Mouse (Mus musculus): ENCODE measurements around the gene Mst1.

Gene Mst1

GRCm38 (mm10) chr9:108095518-108095917 is 15.3 kb downstream of the Mst1 start:
- in situ Hi-C loops (cut with MboI, MseI) = loop anchor here (5.0 kb wide), 2 partner anchors 42 to 107 kb away; no protein-coding TSS in a partner anchor

DNA sequence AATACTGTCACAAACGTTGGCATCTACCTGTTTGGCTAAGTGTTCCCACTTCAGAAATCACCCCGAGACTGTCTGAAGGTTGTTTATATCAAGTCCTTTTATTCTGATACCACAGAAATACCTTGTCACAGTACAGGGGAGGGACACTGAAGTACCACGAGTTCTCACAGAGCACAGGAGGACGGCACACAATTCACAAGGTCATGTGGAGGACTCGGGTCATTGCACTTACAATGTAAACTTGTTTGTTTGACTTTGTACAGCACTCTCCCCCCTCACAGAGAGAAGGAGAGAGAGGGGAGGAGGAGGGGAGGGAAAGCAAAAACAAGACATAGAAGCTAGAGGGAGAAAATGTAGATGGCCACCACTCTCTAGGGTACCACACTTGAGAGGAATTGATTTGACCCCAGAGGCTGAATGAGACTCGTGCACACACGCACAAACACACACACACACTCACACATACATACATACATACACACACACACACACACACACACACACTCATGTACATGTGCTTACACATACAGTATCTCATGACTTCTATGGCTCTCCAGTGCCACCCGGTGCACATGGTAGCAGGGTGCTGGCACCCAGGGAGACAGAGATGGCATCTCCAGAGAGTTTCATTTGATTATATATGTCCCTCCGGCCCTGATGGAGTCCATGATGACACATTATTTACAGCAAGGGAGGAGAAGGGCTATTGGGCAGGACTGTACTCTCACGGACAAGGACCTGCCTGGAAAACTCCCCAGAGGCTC is 15.9 kb downstream of the Mst1 start:
- in situ Hi-C loops (cut with MboI, MseI) = loop anchor here (5.0 kb wide), 2 partner anchors 41 to 106 kb away; no protein-coding TSS in a partner anchor

GRCm38 (mm10) chr9:108099619-108100018 is 19.4 kb downstream of the Mst1 start:
- in situ Hi-C loops (cut with MboI, MseI) = loop anchor here (5.0 kb wide), 3 partner anchors 38 to 108 kb away; no protein-coding TSS in a partner anchor

DNA sequence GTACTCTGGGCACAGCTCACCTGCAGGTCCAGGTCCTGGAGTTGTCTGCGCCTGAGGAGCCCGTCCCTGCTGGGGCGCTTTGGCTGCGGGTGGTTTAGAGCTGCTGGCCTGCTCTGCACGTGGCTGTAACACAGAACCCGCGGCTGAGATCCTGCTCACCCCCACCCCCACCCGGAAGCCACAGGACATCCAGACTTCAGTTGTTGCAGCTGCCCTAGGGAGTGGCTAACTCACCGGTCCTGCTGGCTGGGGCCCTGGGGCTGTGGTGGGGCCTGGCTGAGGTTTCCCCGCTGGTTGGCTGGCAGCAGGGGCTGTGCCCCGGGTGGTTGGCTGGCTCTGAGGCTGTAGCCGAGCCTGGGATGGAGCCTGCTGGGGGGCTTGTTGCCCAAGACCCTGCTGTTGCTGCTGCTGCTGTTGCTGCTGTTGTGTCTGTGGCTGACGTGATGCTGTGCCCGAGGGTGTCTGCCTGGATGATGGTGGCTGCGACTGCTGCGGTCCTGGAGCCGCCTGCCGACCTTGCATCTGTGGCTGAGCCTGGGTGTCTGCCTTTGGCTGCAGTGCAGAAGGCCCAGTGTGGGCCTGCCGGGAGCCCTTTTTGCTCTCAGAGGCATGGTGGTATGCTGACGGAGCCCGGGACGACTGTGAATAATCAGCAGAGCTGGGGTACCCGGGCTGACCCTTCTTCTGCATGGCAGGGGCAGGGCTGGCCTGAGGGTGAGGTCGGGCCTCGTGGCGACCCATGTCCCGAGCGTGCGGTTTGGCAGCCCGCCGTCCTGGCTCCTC is 24.7 kb downstream of the Mst1 start:
- in situ Hi-C loops (cut with MboI, MseI) = loop anchor here in 1 of 2 experiments (5.0 kb wide), 1 partner anchor 102 kb away; no protein-coding TSS in a partner anchor

- in situ Hi-C loops (cut with MboI, MseI) = no loop called here
Measured at GRCm38 (mm10) chr9:108105549-108105863, 25.3 kb downstream of the Mst1 start.

DNA sequence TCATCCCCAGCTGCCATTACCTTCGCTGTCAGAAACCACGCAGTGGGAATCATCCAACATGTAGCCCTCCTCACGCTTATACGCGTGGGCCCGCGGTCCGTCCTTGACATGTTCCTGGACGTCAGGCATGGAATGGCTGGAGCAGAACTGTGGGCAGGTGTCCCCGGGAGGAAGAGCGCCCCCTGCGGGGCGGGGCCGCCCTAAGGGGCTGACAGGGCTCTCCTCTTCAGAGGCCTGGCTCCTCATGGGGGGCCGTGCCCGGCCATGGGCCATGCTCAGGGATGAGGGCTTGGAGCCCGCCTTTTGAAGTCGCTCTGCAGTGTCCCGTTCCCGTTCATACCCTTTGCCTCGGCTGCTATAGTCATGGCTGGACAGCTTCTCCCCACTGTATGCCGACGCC is 25.9 kb downstream of the Mst1 start:
- in situ Hi-C loops (cut with MboI, MseI) = no loop called here

GRCm38 (mm10) chr9:108107867-108108266 is 27.6 kb downstream of the Mst1 start:
- in situ Hi-C loops (cut with MboI, MseI) = no loop called here

GRCm38 (mm10) chr9:108110160-108110559 is 29.9 kb downstream of the Mst1 start:
- in situ Hi-C loops (cut with MboI, MseI) = no loop called here

DNA sequence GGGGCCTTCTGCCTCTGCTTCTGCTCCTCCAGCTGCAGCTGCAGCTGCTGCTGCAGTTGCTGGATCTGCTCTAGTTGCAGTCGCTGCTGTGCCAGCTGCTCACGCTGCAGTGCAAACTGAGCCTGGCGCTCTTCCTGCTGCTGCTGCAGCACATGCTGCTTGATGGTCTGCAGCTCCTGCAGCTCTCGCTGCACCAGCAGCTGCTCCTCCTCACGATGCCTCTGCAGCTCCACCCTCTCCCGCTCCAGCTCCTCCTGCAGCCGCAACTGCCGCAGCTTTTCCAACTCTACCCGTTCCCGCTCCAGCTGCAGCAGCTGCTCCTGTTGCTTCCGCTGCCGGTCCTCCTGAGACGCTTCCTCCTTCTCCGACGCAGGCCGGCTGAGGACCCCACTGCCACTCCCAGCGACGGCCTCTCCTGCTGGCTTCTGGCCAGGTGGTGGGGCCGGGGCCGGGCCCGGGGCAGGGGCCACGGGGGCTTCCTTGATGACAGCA is 30.9 kb downstream of the Mst1 start:
- in situ Hi-C loops (cut with MboI, MseI) = no loop called here

GRCm38 (mm10) chr9:108111593-108112121 is 31.4 kb downstream of the Mst1 start:
- in situ Hi-C loops (cut with MboI, MseI) = no loop called here

GRCm38 (mm10) chr9:108112719-108113340 is 32.6 kb downstream of the Mst1 start:
- in situ Hi-C loops (cut with MboI, MseI) = no loop called here

DNA sequence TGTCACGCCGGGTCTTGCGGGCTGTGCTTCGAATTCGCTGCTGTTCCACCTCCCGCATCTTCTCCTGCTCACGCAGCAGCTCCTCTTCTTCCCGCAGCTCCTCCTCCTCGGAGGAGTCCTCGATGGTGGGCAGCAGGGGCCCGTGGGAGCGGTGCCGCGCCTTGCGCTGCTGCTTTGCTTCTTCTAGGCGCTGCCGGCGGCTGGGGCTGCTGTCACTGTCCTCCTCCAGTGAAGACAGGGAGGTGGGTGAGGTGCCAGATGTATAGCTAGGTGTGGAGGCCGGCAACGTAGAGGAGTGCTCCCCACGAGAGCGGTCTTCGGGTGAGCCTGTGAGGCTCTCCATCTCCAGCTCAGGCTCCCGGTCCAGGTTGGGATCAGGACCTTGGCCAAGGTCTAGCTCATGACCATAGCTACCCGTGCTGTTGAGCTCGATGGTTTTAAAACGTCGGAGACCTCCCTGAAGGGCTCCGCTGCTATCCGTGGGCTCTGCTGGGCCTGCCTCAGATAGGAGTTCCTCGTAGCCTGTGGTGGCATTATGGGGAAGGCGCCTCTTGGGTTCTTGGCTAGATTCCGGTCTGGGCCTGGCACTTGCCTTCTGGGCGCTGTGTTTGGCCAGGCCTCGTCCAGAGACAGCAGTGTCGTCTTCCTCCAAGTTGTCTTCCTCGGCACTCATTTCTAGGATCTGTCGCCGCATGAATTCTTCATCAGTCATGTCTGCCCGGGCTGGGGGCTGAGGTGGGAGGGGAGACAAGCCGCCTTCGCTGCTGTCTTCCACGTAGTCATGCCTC is 35.2 kb downstream of the Mst1 start:
- in situ Hi-C loops (cut with MboI, MseI) = no loop called here

DNA sequence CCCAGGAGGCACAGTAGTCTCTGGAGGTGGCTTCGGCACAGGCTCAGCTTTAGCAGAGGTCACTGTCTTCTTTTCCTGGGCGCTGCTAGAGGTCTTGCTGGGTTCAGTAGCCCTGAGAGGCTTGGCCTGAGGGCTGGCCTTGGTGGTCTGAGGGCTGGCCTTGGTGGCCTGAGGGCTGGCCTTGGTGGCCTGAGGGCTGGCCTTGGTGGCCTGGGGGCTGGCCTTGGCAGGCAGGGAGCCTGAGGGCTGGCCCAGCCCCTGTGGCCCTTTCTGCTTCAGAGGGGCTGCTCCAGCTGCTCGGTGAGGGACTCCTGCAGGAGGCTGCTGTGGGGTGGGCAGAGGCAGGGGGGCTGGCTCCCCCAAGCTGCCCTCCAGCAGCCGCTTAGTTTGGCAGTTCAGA is 36.9 kb downstream of the Mst1 start:
- in situ Hi-C loops (cut with MboI, MseI) = no loop called here

- in situ Hi-C loops (cut with MboI, MseI) = no loop called here
Measured at GRCm38 (mm10) chr9:108119891-108120411, 39.7 kb downstream of the Mst1 start.

DNA sequence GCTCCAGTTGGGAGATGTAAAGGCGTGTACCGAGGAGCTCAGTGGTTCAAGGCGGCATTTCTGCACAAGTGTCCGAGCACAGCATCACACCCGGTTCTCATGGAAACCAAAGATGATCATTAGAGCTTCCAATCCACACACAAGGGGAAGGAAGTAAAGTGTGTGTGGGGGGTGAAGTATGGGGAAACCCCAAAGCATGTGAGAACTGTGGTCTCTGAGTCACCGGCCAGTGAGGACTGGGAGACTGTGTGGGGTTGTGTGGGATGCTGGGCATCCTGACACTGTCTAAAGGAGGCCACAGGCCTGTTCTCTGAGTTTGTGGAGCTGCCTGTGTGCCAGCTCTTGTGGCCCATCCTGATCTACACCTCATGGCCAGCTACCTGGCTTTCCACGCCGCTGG is 40.4 kb downstream of the Mst1 start:
- in situ Hi-C loops (cut with MboI, MseI) = no loop called here

GRCm38 (mm10) chr9:108121170-108121969 is 41.1 kb downstream of the Mst1 start:
- in situ Hi-C loops (cut with MboI, MseI) = no loop called here

- in situ Hi-C loops (cut with MboI, MseI) = no loop called here
Measured at GRCm38 (mm10) chr9:108123916-108124315, 43.7 kb downstream of the Mst1 start.

GRCm38 (mm10) chr9:108125731-108126130 is 45.5 kb downstream of the Mst1 start:
- in situ Hi-C loops (cut with MboI, MseI) = no loop called here

DNA sequence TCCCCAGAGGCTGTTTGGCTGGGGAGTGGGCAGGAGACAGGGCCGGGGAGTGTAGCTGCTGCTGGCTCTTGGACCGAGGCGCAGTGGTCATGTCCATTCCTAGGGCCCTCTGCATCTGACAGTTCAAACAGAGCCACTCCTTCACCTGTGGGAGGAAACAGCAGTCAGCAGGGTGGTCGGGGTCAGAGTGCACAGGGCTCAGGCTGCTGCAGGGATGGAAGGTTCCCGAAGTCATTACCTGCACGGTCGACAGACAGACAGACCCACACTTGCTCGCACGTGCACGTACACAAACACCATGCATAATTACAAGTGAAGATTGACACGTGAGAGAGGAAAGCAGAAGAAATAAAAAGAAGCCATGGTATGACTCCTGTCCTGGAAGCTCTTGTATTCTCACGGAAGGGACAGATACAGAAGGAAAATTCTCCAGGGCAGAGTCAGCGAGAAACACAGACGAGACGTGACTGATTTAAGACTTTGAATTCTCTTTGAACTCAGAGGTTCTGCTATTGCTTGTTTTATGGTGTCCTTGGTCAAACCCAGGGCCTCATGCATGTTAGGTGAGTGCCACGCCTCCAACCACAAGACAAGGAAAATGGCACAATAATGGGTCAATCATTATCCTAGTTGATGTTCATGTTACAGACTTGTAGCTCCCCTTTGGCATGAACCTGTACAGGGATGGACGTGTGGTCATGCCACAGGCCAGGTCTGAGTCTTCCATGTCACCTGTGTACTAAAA is 46.4 kb downstream of the Mst1 start:
- in situ Hi-C loops (cut with MboI, MseI) = no loop called here

Data from T-helper 17 cell (primary cell).